Mouse (Mus musculus): ENCODE results near the gene Adamts7. TPM values are rescaled to one million over a fixed set of nuclear protein-coding genes. Genes with fewer than 3 reads are reported as not detected.

The Adamts7 gene
- polyA plus RNA-seq, 1 experiment from 2014 or later: 7.9 TPM

DNA sequence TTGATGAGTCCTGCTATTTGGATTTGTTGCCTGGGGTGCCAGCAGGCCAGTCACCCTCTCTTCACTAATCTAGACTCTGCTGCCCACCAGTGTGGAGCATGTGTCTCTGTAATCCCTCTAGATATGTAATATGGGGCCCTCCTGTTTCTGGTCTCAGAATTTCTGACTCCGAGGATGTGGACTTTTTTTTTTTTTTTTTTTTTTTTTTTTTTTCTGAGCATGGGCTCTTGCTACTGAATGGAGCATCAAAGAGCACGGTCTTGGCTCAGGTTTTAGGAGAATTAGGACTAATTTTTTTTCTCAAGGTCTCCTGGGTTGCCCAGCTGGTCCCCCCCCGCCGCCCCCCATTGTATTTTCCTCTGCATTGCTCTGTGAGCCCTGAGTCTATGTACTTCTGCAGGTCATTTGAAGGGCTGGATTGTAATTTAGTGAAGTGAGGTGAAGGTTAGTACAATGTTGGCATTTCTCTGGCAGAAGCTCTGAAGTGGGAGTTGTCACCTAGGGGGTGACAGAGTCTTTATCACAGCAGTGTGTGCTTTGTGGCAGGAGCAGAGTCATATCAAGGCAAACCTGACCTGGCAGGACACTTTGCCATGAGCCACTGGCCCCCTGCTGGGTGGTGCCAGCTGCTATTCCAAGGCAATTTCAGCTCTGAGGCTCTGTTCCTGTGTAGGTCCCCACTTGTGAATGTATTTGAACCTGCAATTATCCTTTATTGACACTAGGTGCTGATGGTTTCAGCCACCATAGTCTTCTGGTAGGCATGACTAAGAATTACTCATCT is 2.0 kb downstream of the Adamts7 start:
- WGBS: 62% methylated on average over 4 of the region's 4 CpGs
- no peak overlapping the region for H3K9ac ChIP-seq
- ATAC-seq (ENCODE audit: low FRiP score, low read depth): no peak

DNA sequence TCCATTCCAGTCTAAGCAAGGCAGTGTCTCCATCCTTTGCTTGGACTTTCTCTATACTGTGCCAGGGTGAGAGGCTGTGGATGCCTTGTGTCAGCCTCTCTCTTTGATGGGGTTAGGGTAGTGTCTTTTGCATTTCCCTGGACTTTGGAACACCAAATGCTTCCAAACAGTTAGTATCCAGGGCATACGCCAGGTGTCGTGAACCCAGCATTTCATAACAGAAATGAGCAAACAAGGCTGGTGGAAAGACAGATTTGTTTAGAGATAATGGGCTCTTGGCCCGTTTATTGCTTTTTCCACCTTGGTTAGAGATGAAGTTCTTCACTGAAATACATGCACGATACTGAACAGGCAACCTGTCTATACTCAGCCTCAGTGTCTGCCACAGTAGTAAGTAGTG is 2.7 kb downstream of the Adamts7 start:
- Histone ChIP-seq H3K27me3 (no peaks in the 10 kb centered on the region), H3K4me2 (no peak overlapping the region), H3K36me3 (no peaks in the 10 kb centered on the region), H3K4me1 (replicated peaks) (peaks cover 18% of the 10 kb centered on the region; the same call in 1 of the 2 replicates), H3K27ac (replicated peaks) (no peak overlapping the region), H3K9me3 (no peaks in the 10 kb centered on the region), H3K4me3 (no peak overlapping the region), H3K9ac (no peak overlapping the region)
- ATAC-seq (ENCODE audit: low FRiP score, low read depth): no peak
- WGBS: 92% methylated on average over 4 of the region's 4 CpGs

More for the DNA sequence above, 2.0 kb downstream of the Adamts7 start:
- Histone ChIP-seq H3K36me3 (no peaks in the 10 kb centered on the region), H3K9me3 (no peaks in the 10 kb centered on the region), H3K4me2 (peak overlapping the region; percentile 85), H3K4me3 (0 out of 2 replicates have a peak overlapping the region, but pooled peaks have one; percentile 61), H3K27me3 (no peaks in the 10 kb centered on the region), H3K4me1 (replicated peaks) (peaks cover 18% of the 10 kb centered on the region; the same call in 1 of the 2 replicates), H3K27ac (replicated peaks) (no peak overlapping the region)

DNA sequence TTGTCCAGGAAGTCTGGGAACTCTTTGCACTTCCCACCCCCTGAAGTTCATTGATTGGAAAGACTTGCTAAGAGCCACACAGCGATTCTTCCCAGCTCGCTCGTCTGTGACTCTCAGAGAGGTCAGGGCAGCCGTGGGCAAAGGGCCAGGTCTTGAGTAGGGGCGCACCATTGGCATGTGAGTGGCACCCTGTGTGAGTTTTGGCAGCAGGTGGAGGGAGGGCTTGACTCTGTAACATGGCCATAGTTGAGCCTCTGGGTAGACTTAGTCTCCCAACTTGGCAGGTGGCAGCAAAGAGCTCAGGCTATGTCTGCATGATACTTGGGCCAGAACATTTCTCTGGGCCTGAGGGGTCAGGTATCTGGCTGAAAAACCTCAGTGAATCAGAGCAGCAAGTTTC is 3.7 kb downstream of the Adamts7 start:
- peaks cover 18% of the 10 kb centered on the region; the same call in 1 of the 2 replicates for H3K4me1 ChIP-seq (replicated peaks)
- no peak for ATAC-seq (ENCODE audit: low FRiP score, low read depth)
- H3K27ac ChIP-seq (replicated peaks): no peak overlapping the region
- H3K9ac ChIP-seq: no peak overlapping the region
- no peak overlapping the region for H3K4me3 ChIP-seq
- 60% methylated on average over 5 of the region's 5 CpGs for WGBS
- no peaks in the 10 kb centered on the region for H3K9me3 ChIP-seq
- no peaks in the 10 kb centered on the region for H3K27me3 ChIP-seq
- H3K4me2 ChIP-seq: no peak overlapping the region
- no peaks in the 10 kb centered on the region for H3K36me3 ChIP-seq

DNA sequence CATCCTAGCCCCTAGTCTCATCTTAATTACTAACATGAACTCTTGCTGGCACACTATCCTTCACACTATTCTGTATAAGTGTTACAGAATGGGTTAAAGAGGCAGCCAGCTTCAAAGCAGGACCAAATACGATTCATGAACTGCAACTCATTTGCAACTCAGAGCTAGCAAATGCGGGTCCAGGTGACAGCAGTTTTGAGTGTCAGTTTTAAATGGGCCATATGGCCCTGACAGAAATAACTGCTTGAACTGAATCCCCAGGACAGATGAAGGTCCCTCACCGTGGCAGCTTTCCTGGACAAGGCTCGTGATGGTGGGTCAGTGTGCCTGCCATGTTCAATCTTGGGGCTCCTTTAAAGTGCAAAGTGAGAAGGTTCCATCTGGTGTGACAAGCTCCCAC is 7.1 kb downstream of the Adamts7 start:
- Histone ChIP-seq H3K4me3 (no peak overlapping the region), H3K27ac (replicated peaks) (no peak overlapping the region), H3K9me3 (no peaks in the 10 kb centered on the region), H3K9ac (no peak overlapping the region), H3K4me2 (no peak overlapping the region), H3K36me3 (peaks cover 11% of the 10 kb centered on the region), H3K27me3 (no peaks in the 10 kb centered on the region), H3K4me1 (replicated peaks) (peaks cover 6% of the 10 kb centered on the region; the same call in 1 of the 2 replicates)
- ATAC-seq (ENCODE audit: low FRiP score, low read depth): no peak
- WGBS: 65% methylated on average over 4 of the region's 4 CpGs

DNA sequence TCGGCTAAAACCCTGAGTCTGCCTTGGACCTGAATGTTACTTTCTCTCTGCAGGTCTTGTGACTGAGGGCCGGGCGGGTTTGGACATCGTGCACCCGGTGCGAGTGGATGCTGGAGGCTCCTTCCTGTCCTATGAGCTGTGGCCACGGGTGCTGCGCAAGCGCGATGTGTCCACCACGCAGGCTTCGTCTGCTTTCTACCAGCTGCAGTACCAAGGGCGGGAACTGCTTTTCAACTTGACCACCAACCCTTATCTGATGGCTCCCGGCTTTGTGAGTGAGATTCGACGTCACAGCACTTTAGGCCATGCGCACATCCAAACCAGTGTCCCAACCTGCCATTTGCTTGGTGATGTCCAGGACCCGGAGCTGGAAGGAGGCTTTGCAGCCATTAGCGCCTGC is 8.6 kb downstream of the Adamts7 start:
- ATAC-seq (ENCODE audit: low FRiP score, low read depth): no peak
- H3K27me3 ChIP-seq: no peaks in the 10 kb centered on the region
- no peaks in the 10 kb centered on the region for H3K9me3 ChIP-seq
- H3K4me2 ChIP-seq: no peak overlapping the region
- WGBS: 96% methylated on average over 19 of the region's 19 CpGs
- H3K27ac ChIP-seq (replicated peaks): no peak overlapping the region
- 0 out of 2 replicates have a peak, but pooled peaks cover 3% of the 10 kb centered on the region for H3K4me1 ChIP-seq (replicated peaks)
- H3K9ac ChIP-seq: no peak overlapping the region
- H3K4me3 ChIP-seq: no peak overlapping the region
- peaks cover 11% of the 10 kb centered on the region for H3K36me3 ChIP-seq

DNA sequence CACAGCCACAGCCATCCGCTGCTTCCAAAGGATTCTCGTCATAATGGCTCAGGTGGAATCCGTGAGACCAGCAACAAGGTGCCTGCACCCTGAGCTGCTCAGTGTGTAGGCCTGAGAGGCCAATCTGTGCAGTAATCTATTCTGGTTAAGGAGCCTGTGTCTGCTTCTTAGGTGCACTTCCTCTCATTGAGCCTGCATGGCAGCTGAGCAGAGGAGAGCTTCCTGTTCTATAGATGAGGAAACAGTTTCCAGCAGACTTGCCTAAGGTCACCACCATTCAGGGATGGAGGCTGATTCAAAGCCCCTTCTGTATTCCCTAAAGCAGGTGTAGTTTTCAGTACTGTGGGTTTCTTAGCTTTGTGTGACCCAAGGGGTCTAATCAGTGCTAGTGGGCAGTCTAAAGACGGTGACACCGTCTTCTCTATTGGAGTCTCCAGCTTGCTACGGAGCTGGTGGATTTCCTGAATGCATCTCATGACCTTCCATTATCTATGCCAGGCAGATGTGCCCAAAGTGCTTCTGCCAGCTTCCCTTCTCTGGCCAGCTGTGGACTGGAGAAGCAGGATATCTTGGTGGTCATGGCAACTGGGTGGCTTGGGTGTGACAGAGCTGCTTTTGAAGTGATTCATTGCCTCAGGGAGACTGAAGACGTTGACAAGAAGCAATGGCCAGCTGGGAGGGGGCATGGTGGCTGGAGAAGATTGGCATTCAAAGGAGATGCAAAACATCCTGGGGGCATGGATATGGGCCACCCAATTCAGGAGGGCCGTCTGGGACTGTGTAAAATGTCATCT is 9.9 kb downstream of the Adamts7 start:
- Histone ChIP-seq H3K4me1 (replicated peaks) (no peaks in the 10 kb centered on the region), H3K9me3 (no peaks in the 10 kb centered on the region), H3K36me3 (peaks cover 11% of the 10 kb centered on the region), H3K27ac (replicated peaks) (no peak overlapping the region), H3K27me3 (no peaks in the 10 kb centered on the region), H3K4me2 (no peak overlapping the region), H3K9ac (no peak overlapping the region), H3K4me3 (no peak overlapping the region)
- WGBS: 77% methylated on average over 8 of the region's 8 CpGs
- ATAC-seq (ENCODE audit: low FRiP score, low read depth): no peak; the same call in 1 of the 2 replicates

DNA sequence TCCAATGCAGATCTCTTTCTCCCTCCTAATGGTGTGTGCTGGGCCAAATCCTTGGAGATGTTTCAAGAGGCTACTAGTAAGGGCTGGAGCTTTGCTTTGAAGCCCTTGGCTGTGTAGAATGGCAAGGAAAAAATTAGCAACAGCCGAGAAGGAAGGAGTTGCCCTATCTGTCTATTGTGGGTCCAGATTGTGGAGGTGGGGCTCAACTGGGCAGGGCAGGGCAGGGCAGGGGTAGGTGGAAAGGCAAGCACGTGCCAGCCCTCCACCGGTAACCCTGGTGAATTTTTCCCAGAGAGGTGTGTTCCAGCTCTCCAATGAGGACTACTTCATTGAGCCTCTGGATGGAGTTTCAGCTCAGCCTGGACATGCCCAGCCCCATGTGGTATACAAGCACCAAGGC is 10.5 kb downstream of the Adamts7 start:
- 93% methylated on average over 3 of the region's 3 CpGs for WGBS
- H3K4me2 ChIP-seq: no peak overlapping the region
- no peak overlapping the region for H3K9ac ChIP-seq
- H3K4me3 ChIP-seq: no peak overlapping the region
- no peaks in the 10 kb centered on the region for H3K4me1 ChIP-seq (replicated peaks)
- no peaks in the 10 kb centered on the region for H3K27me3 ChIP-seq
- no peaks in the 10 kb centered on the region for H3K9me3 ChIP-seq
- H3K36me3 ChIP-seq: peaks cover 11% of the 10 kb centered on the region
- H3K27ac ChIP-seq (replicated peaks): no peak overlapping the region
- ATAC-seq (ENCODE audit: low FRiP score, low read depth): no peak; the same call in 1 of the 2 replicates

DNA sequence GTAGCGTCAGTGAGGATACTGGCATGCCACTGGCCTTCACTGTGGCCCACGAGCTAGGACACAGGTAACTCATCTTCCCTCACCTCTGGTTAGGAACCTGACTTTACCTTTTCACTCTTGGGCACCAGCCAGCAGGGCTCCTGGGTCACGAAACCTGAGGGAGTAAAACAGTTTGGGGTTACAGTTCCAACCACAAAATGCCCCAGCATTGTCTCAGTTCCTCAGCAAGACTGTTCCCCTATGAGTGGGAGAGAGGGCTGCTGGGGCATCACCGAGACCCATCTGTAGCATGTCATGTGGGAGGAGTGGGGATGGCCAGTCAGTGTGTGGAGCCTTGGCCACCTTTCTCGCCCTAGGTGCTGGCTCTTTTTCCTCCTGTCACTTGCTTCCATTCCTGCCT is 16.5 kb downstream of the Adamts7 start:
- no peaks in the 10 kb centered on the region for H3K4me1 ChIP-seq (replicated peaks)
- 0 out of 2 replicates have a peak, but pooled peaks have one; percentile 28 for ATAC-seq (ENCODE audit: low FRiP score, low read depth)

DNA sequence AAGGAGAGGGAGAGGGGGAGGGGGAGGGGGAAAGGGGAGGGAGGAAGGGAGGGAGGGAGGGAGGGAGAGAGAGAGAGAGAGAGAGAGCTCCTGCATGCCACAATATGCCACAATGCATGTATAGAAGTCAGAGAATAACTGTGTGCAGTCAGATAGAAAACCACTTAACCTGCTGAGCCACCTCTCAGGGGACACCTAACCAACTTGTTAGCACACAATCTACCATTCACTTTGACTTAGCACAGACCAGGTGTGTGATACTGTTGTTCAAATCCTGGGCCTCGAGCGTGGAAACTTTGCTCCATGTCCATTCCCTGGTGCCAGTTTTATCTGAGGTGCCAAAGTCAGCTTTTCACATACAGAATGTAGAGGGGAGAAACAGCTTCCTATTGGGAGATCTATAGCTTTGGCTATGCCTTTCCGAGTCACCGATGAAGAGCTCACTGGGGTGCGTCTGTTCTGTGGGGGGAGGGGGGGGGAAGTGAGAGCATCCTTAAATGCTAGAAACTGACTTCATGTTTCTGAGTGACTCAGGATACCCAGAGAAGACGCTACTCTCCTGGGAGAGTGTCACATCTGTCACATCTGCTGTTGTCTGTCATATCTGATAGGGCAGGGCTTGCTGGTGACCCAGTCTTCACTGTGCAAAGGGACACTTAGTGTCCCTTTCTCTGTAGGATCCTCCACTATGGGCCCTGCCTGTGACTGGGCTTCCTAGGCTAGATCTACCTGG is 19.0 kb downstream of the Adamts7 start:
- Histone ChIP-seq H3K36me3 (peaks cover under 1% of the 10 kb centered on the region), H3K9me3 (no peaks in the 10 kb centered on the region), H3K4me1 (replicated peaks) (no peaks in the 10 kb centered on the region), H3K4me2 (no peak overlapping the region), H3K27me3 (no peaks in the 10 kb centered on the region), H3K9ac (no peak overlapping the region), H3K27ac (replicated peaks) (no peak overlapping the region), H3K4me3 (no peak overlapping the region)
- WGBS: 75% methylated on average over 6 of the region's 6 CpGs
- ATAC-seq (ENCODE audit: low FRiP score, low read depth): no peak

More for the DNA sequence above, 16.5 kb downstream of the Adamts7 start:
- Histone ChIP-seq H3K27ac (replicated peaks) (no peak overlapping the region), H3K27me3 (no peaks in the 10 kb centered on the region), H3K4me2 (no peak overlapping the region), H3K4me3 (no peak overlapping the region), H3K9ac (no peak overlapping the region), H3K36me3 (peaks cover under 1% of the 10 kb centered on the region; the same call in 1 of the 2 replicates), H3K9me3 (no peaks in the 10 kb centered on the region)
- 90% methylated on average over 5 of the region's 5 CpGs for WGBS

DNA sequence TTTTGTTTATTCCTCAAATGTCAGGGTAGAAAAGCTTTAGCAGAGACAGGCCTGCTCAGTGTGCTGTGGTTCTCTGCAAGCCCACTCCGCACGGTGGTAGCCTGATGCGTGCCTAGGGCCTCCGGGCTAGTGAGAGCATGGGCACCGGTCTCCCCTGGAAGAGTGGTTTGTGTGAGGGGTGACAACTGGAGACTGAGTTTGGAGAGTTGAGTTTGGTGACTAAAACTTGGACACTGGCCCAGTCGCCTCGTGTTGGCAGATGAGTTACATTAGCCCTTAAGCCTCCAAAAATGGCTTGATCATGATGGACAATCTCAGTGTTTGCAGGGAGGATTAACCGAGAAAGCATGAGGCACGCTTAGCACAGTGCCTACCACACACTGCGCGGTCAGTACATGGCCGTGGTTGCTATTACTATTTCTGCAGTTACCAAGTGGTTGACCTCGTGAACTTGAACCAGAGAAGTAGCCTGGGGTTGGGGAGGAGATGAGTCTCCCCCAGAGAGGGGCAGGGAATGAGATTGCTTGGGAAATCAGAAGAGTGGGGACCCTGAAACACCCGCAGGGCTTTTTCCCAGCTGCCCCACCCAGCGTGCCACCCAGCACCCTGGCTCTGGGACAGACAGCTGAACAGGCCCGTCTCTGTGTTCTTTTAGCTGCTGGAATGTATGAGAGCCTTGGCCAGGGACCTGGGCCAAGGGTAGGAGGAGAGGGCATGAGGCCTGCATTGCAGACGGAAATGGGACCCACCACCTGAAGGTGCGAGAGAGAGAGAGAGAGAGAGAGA is 20.0 kb downstream of the Adamts7 start:
- H3K27ac ChIP-seq (replicated peaks): no peak overlapping the region
- no peak for ATAC-seq (ENCODE audit: low FRiP score, low read depth)
- H3K27me3 ChIP-seq: no peaks in the 10 kb centered on the region
- H3K9ac ChIP-seq: no peak overlapping the region
- 81% methylated on average over 18 of the region's 18 CpGs for WGBS
- H3K4me2 ChIP-seq: no peak overlapping the region
- H3K4me3 ChIP-seq: no peak overlapping the region
- H3K4me1 ChIP-seq (replicated peaks): no peaks in the 10 kb centered on the region
- H3K36me3 ChIP-seq: peaks cover 4% of the 10 kb centered on the region
- no peaks in the 10 kb centered on the region for H3K9me3 ChIP-seq

DNA sequence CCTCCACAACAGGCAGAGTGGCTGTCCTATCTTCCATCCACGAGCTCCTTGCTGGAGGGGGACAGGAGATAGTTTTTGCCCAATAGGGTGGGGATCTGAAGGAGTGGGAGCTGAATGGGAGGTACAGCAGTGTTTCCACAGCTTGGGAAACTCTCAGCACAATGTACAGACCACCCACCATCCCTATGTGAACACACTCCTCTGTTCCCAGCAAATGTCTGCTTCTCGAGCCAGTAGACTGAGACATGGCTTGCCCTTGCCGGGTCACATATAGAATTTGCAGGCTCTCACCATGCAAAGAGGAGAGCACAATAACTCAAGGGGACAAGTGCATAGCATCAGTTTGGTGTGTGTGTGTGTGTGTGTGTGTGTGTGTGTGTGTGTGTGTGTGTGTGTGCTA is 20.7 kb downstream of the Adamts7 start:
- Histone ChIP-seq H3K9me3 (no peaks in the 10 kb centered on the region), H3K36me3 (peaks cover 4% of the 10 kb centered on the region), H3K4me3 (no peak overlapping the region), H3K4me1 (replicated peaks) (no peaks in the 10 kb centered on the region), H3K4me2 (no peak overlapping the region), H3K27ac (replicated peaks) (no peak overlapping the region), H3K27me3 (no peaks in the 10 kb centered on the region), H3K9ac (no peak overlapping the region)
- no peak for ATAC-seq (ENCODE audit: low FRiP score, low read depth)
- 80% methylated on average over 3 of the region's 3 CpGs for WGBS
